Mouse (Mus musculus): ENCODE measurements around the gene Mrtfb.

The Mrtfb gene

DNA sequence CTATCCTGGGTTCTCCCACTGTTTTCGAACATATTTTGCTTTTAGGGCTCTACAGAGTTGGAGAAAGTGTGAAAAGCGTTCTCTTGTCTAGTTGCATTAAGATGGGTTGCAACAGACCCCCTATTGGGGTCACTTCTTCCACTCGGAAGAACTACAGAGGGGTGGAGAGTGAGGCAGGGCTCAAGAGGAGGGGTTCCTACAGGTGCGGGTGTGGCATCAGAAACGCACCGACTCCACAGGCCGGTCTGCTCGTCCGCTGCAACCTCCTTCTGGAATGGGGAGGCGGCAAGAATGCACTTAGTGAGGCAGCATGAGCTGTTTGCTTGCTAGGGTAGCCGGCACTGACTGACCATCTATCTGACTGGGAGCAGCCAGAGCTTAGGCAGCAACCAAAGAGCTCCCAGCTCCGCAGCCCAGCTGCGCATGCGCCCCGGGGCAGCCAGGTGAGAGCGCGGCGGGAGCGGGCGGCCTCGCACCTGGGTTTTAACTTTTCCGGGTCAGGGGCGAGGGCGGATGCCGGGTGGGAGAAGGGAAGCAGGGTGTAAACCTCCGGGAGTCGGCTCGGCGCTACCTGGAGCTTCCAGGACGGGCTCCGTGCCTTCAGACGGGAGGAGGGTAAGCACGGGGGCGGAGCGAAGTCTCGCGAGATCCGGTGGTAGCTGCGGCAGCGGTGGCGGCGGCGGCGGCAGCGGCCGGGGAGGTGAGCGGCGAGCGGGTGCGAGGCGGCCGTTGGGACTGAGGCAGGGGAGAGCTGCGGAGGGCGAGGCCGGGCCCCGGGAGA is at the start of gene Mrtfb:
Gene Mrtfb (plus strand): TSS at position 627 of the 781 bp plus-strand sequence.
- DNase-seq (ENCODE audit: low spot score), result peak; percentile 86

- DNase-seq (ENCODE audit: low spot score), result no peak
These were observed 48.6 kb upstream of the Mrtfb start for GRCm38 (mm10) chr16:13207649-13208048.

GRCm38 (mm10) chr16:13208087-13208486 is 48.2 kb upstream of the Mrtfb start:
- DNase-seq (ENCODE audit: low spot score), result no peak

DNA sequence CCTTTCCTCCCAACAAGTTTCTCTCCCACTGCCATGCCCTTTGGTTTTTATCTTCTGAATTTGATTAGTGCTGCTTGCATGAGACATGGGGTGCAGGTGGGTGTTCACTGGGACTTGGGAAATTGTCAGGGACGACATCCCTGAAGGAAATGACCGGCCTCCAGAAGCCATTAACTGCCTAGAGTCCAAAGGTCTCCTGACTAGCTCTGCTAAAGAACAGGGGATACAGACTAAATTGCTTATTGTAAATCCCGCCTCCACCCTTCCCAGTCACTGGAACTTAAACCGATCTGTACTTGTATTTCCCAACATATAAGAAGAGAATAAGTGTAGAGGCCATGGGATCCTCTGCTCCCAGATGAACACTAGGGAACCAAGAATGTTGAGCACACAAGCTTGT is 43.5 kb upstream of the Mrtfb start:
- no peak for DNase-seq (ENCODE audit: low spot score)

DNA sequence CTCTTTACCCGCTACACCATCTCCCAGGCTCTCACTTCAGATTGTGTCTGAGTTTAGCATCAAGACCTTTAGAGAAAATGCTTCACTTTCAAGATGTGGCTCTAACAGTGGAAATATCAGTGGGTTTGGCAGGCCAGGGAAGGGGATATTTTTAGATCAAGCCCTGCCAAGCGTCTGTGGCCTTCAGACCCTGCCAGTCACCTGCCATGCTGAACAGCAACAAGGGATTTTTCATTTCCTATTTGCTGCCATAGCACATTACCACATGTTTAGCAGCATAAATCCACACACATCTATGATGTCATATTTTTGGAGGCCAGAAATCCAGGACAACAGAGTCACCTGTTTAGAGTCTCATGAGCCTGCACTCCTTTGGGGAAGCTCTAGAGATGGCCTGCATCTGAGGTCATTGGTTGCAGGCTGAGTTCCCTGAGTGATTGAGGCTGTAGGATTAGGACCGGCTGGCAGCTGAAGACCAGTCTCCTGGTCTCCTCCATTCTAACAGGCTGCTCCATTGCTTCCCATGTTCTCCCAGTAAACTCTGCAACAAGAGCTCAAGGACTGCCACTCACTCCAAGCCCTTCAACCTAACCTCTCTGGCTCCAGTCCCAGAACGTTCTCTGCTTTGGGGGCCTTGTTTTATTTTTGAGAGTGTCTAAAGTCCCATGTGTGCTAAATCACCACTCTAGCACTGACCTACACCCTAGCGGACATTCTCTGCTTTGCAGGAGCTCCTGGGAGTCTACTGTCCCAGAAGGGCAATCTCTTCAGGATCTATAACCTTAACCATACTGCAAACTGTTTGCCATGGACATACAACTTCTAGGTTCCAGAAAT is 39.9 kb upstream of the Mrtfb start:
- DNase-seq (ENCODE audit: low spot score), result no peak

- no peak for DNase-seq (ENCODE audit: low spot score)
These were observed 38.3 kb upstream of the Mrtfb start for GRCm38 (mm10) chr16:13217951-13218350.

GRCm38 (mm10) chr16:13221475-13221874 is 34.8 kb upstream of the Mrtfb start:
- no peak for DNase-seq (ENCODE audit: low spot score)

DNA sequence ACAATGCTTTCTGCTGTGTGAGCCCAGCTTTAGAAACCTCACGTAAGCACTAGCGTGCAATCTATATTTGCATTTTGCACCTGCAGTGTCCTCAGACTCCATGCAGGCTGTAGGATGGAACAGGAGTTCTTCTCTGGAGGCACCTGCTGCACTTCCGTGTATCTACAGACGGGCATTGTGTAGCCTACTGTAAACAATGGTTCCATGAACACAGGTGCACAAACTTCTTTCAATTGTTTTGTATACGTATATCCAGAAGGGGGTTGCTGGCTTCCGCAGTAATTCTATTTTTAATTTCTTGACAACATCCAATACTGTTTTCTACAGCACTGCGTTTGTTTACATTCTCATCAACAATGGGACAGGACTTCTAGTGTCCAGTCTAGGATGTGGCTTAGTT is 24.2 kb upstream of the Mrtfb start:
- no peak for DNase-seq (ENCODE audit: low spot score)

GRCm38 (mm10) chr16:13232912-13233802 is 23.1 kb upstream of the Mrtfb start:
- DNase-seq (ENCODE audit: low spot score), result no peak

GRCm38 (mm10) chr16:13239039-13239438 is 17.2 kb upstream of the Mrtfb start:
- no peak for DNase-seq (ENCODE audit: low spot score)

- no peak for DNase-seq (ENCODE audit: low spot score)
These were observed 16.7 kb upstream of the Mrtfb start for GRCm38 (mm10) chr16:13239544-13239943.

- no peak for DNase-seq (ENCODE audit: low spot score)
These were observed 16.0 kb upstream of the Mrtfb start for GRCm38 (mm10) chr16:13240326-13240725.

- no peak for DNase-seq (ENCODE audit: low spot score)
These were observed 10.6 kb upstream of the Mrtfb start for GRCm38 (mm10) chr16:13245658-13246057.

DNA sequence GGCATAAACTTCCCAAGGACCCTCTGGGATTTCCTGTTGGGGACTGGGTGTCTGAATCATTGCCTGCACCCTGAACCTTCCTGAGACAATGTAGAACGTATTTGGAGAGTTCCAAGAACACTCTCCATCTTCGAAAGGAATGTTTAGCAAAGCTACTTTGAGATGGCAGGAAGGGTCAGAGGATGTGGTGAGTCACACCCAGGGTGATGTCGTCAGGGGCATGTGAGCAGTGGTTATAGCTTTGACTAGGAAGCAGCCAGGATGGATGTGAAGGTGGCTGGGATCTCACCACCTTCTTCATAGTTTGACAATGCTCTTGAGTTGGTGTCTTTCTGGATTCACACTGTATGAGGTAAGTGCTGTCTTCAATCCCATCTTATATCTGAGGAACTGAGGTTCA is 9.4 kb upstream of the Mrtfb start:
- no peak for DNase-seq (ENCODE audit: low spot score)

DNA sequence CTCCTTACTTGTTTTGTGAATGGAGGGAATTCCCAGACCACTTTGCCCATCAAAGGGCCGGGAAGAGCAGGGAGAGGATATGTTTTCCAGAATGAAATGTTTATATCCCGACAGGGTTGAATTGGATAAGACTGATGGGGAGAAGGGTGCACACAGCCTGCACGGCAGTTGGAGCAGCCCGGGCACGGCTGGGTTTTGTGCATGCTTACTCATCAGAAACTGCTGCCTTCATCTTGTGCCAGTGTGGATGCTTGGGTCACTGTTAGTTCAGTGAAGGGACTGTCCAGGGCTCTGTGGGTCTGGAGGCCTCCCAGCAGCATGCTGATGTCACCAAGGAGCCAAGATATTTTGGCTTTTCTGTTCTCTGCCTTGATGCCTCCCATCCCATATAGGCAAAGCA is 6.2 kb upstream of the Mrtfb start:
- DNase-seq (ENCODE audit: low spot score), result no peak

GRCm38 (mm10) chr16:13256667-13257527 is 616 bp downstream of the Mrtfb start:
- DNase-seq (ENCODE audit: low spot score), result no peak

DNA sequence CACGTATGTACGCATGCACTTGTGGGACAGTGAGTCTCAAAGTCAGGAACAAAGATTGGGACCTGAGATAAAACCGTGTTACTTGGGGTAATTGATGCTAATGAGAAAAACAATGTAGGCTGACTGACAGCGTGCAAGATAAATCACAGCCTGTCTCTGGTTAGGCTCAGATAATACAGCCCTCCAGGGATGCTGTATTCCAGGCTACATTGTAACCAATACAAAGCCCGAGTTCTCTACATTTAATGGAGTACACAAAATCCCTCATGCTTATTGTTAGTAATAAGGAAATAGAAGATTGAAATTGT is 1.2 kb downstream of the Mrtfb start:
- no peak for DNase-seq (ENCODE audit: low spot score)

- no peak for DNase-seq (ENCODE audit: low spot score)
These were observed 2.7 kb downstream of the Mrtfb start for GRCm38 (mm10) chr16:13259026-13259425.

GRCm38 (mm10) chr16:13266312-13266711 is 10.0 kb downstream of the Mrtfb start:
- DNase-seq (ENCODE audit: low spot score), result no peak

GRCm38 (mm10) chr16:13267350-13267904 is 11.1 kb downstream of the Mrtfb start:
- DNase-seq (ENCODE audit: low spot score), result no peak

GRCm38 (mm10) chr16:13269426-13269825 is 13.1 kb downstream of the Mrtfb start:
- DNase-seq (ENCODE audit: low spot score), result no peak
